Mouse (Mus musculus) kidney, embryonic 16.5 days (tissue): ENCODE data around the gene Slc26a5. TPM values are rescaled to one million over a fixed set of nuclear protein-coding genes. Genes with fewer than 3 reads are reported as not detected.

ENCODE experiments used
- ATAC-seq: fragments of 200-750 bp; cut with Nextera tagmentation; 2 replicates; pipeline ENCODE4 v1.8.0; 2017; ENCODE audit warnings: moderate TSS enrichment; ENCODE audit not compliant: low FRiP score, low TSS enrichment
- H3K27ac ChIP-seq: fragments of 300-500 bp; sonication (generic); 2 replicates; pipeline ENCODE4 v1.5.1; 2014; ENCODE audit warnings: low read length
- H3K27me3 ChIP-seq: fragments of 300-500 bp; sonication (generic); 2 replicates; pipeline ENCODE4 v1.6.1; 2014; ENCODE audit warnings: low read length, control low read depth, mixed read lengths; ENCODE audit not compliant: insufficient read depth
- H3K36me3 ChIP-seq: fragments of 300-500 bp; sonication (generic); 2 replicates; pipeline ENCODE4 v1.6.1; 2014; ENCODE audit warnings: low read length, control low read depth, mixed read lengths; ENCODE audit not compliant: insufficient read depth
- H3K4me1 ChIP-seq: fragments of 300-500 bp; sonication (generic); 2 replicates; pipeline ENCODE4 v1.6.1; 2014; ENCODE audit warnings: low read length, control low read depth, mixed read lengths; ENCODE audit not compliant: insufficient read depth
- H3K4me2 ChIP-seq: fragments of 300-500 bp; sonication (generic); replicated peaks from 2 replicates; pipeline ENCODE4 v1.6.1; 2014; ENCODE audit warnings: low read depth, low read length
- H3K4me3 ChIP-seq: fragments of 300-500 bp; sonication (generic); 2 replicates; pipeline ENCODE4 v1.5.1; 2014; ENCODE audit warnings: mild to moderate bottlenecking, low read length
- H3K9ac ChIP-seq: fragments of 300-500 bp; sonication (generic); replicated peaks from 2 replicates; pipeline ENCODE4 v1.6.1; 2014; ENCODE audit warnings: low read length
- H3K9me3 ChIP-seq: fragments of 300-500 bp; sonication (generic); 2 replicates; pipeline ENCODE4 v1.6.1; 2016; ENCODE audit warnings: low read length, control low read depth
- WGBS: fragments of 180-500 bp; shearing (Covaris S2); extraction: QIAGEN DNeasy Blood & Tissue Kit; methylation state at CpG from one replicate; pipeline ENCODE4 v1.1.7; 2014; 5-methylcytosine and 5-hydroxymethylcytosine counted together
- polyA plus RNA-seq: library from polyadenylated mRNA; unstranded; fragments of >200 nt; fragmentation: Nextera tagmentation; extraction: Ambion mirVana; gene quantifications from 2 replicates; pipeline ENCODE4 v1.2.1, GENCODE M21; 2015

Slc26a5 gene
- polyA plus RNA-seq, 1 experiment from 2014 or later: not detected

DNA sequence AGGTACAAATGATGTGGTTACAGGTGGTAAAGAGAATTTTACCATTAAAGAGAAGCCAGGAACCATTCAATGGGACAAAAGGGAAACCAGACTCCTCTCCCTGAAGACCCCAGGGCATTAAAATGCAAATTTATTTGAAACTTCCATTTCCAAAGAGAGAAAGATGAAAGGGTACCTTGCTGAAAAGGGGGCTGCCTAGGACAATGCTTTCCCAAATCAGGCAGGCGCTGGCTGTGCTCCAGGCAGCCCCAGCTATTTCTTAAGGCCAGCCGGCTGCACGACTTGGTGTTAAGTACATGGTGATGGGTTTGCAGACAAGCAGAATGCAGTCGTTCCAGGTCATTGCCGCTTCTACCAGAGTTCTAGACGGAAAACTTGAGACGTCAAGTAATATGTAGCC lies 39.0 kb downstream of the Slc26a5 start:
- no peaks in the 10 kb centered on the region for H3K27me3 ChIP-seq
- H3K9ac ChIP-seq: no peak overlapping the region
- WGBS: 31% methylated on average over 7 of the region's 7 CpGs
- H3K4me3 ChIP-seq: no peak overlapping the region
- no peak for ATAC-seq
- no peaks in the 10 kb centered on the region for H3K36me3 ChIP-seq
- no peak overlapping the region for H3K4me2 ChIP-seq
- H3K27ac ChIP-seq: no peak overlapping the region
- H3K4me1 ChIP-seq: no peaks in the 10 kb centered on the region
- no peaks in the 10 kb centered on the region for H3K9me3 ChIP-seq

DNA sequence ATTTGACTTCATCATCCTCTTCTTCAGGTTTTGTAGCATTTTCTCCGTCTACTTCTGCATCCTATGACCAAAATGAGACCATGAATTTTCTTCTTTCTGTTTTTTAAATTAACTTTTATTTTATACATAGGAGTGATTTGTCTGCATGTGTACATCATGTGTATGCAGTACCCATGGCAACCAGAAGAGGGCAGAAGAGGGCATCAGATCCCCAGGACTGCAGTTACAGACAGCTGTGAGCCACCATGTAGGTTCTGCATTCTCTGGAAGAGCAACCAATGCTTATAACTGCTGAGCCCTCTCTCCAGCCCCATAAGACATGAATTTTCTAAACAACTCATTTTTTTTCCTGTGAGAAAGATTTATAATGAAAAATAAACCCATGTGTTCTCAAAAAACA lies 51.4 kb downstream of the Slc26a5 start:
- Histone ChIP-seq H3K4me1 (no peaks in the 10 kb centered on the region), H3K36me3 (no peaks in the 10 kb centered on the region), H3K4me2 (no peak overlapping the region), H3K9me3 (no peaks in the 10 kb centered on the region), H3K27me3 (no peaks in the 10 kb centered on the region), H3K27ac (no peak overlapping the region), H3K9ac (no peak overlapping the region), H3K4me3 (no peak overlapping the region)
- WGBS: 53% methylated on average over 1 of the region's 1 CpGs
- no peak for ATAC-seq

DNA sequence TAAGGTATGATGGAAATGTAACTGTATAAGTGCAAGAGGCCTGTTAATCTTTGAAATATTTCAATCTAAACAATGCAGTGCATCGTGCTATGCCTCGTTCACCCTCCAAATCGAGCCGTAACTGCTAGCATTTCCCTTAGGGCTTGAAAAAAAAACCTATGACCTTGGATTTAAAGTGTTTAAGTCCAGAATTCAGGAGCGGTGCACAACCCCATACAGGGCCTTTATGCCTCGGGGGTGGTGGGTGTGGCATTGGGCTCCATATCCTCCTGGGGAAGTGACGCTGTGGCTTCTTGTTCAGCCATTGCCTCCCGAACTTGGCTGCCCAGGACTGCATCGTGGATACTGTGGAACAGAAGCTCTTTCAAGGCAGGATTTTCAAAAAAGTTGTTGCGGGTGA lies 54.5 kb downstream of the Slc26a5 start:
- Histone ChIP-seq H3K9me3 (no peaks in the 10 kb centered on the region), H3K4me3 (no peak overlapping the region), H3K9ac (no peak overlapping the region), H3K27me3 (no peaks in the 10 kb centered on the region), H3K27ac (no peak overlapping the region), H3K36me3 (no peaks in the 10 kb centered on the region), H3K4me2 (no peak overlapping the region), H3K4me1 (no peaks in the 10 kb centered on the region)
- 79% methylated on average over 10 of the region's 10 CpGs for WGBS
- no peak for ATAC-seq

DNA sequence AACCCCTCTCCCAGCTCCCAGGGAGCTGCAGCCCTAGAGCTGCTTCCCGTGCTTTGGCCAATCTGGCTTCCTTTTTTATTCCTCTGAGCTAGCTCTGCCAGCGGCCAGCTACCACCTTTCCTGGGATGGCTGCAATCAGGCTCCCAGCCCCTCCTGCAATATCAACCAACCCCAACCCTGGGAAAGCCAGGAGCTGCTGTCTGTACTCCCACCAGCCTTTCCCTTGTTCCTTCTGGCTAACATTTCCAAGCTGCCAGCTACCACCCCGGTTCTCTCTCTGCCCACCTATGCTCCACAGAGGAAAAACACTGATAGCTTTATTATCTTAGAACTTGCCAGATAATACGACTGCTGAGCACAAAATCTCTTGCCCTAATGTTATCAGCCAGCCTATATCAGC lies 60.6 kb downstream of the Slc26a5 start:
- no peaks in the 10 kb centered on the region for H3K27me3 ChIP-seq
- no peak overlapping the region for H3K27ac ChIP-seq
- H3K4me1 ChIP-seq: no peaks in the 10 kb centered on the region
- whole genome bisulfite sequencing: 81% methylated on average over 4 of the region's 4 CpGs
- ATAC-seq: no peak
- H3K4me3 ChIP-seq: no peak overlapping the region
- peaks cover 38% of the 10 kb centered on the region for H3K36me3 ChIP-seq
- H3K9ac ChIP-seq: no peak overlapping the region
- H3K4me2 ChIP-seq: no peak overlapping the region
- no peaks in the 10 kb centered on the region for H3K9me3 ChIP-seq

DNA sequence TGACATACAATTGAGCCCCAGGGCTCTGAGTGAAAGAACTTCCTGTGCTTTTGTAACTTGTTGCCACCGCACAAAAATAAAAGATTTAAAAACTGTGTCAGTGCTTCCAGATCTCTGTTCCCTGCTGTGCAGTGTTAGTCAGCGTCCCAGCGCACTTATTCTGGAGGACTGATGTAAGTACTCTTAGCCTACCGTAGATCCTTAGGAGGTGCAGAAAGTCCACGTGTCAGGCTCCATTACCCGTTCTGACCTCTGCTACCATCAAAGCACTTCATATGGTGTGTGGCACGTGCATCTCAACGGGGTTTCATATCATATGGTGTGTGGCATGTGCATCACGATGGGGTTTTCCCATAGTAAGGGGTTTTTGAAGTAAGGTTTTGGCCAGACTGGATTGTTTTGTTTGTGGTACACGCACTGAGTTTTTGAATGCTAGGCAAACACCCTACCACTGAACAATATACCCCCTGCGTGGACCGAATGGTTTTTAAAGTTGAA lies 61.7 kb downstream of the Slc26a5 start:
- no peak for ATAC-seq
- WGBS: 93% methylated on average over 12 of the region's 12 CpGs
- no peak overlapping the region for H3K27ac ChIP-seq
- no peak overlapping the region for H3K4me3 ChIP-seq
- no peaks in the 10 kb centered on the region for H3K9me3 ChIP-seq
- H3K4me1 ChIP-seq: no peaks in the 10 kb centered on the region
- no peaks in the 10 kb centered on the region for H3K27me3 ChIP-seq
- H3K36me3 ChIP-seq: peaks cover 47% of the 10 kb centered on the region
- no peak overlapping the region for H3K4me2 ChIP-seq
- no peak overlapping the region for H3K9ac ChIP-seq

DNA sequence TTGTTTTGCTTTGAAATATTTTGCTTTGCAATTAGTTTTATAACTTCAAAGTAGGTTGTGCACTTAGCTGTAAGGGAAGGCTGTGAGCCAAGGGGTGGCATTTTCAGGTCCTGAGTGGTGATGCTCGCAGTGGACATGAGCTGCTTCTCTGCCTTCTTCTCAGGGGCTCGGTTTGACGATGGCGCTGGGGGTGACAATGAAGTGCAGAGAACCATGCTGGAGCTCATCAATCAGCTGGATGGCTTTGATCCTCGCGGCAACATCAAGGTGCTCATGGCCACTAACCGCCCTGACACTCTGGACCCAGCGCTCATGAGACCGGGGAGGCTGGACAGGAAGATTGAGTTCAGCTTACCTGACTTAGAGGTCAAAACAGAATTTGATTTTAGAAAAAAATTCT lies 62.5 kb downstream of the Slc26a5 start:
- WGBS: 70% methylated on average over 9 of the region's 9 CpGs
- H3K36me3 ChIP-seq: peaks cover 51% of the 10 kb centered on the region

DNA sequence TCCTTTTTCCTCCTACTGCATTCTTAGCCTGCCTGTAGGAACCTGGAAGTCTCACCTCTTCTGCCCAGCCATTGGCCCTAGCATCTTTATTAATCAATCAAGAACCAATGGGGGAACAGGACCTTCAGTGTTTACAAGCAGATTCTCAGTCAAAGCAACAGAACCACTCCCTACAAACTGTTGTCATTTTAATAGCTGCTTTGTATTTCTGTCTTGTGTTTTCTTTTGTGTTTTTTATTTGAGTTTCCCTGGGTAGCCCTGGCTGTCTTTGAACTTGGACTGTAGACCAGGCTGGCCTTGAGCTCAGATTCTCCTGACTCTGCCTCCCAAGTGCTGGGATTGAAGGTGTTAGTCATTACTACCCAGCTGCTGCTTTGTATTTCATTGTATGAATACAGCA lies 73.2 kb downstream of the Slc26a5 start:
- no peak overlapping the region for H3K9ac ChIP-seq
- H3K27me3 ChIP-seq: no peaks in the 10 kb centered on the region
- H3K4me3 ChIP-seq: no peak overlapping the region
- H3K4me2 ChIP-seq: no peak overlapping the region
- no peaks in the 10 kb centered on the region for H3K9me3 ChIP-seq
- H3K36me3 ChIP-seq: peaks cover 25% of the 10 kb centered on the region
- H3K4me1 ChIP-seq: peaks cover 14% of the 10 kb centered on the region
- no peak for ATAC-seq
- no peak overlapping the region for H3K27ac ChIP-seq

More for the DNA sequence above, 62.5 kb downstream of the Slc26a5 start:
- Histone ChIP-seq H3K9ac (no peak overlapping the region), H3K4me2 (no peak overlapping the region), H3K27ac (no peak overlapping the region), H3K4me3 (no peak overlapping the region), H3K9me3 (no peaks in the 10 kb centered on the region), H3K27me3 (no peaks in the 10 kb centered on the region), H3K4me1 (no peaks in the 10 kb centered on the region)
- no peak for ATAC-seq

DNA sequence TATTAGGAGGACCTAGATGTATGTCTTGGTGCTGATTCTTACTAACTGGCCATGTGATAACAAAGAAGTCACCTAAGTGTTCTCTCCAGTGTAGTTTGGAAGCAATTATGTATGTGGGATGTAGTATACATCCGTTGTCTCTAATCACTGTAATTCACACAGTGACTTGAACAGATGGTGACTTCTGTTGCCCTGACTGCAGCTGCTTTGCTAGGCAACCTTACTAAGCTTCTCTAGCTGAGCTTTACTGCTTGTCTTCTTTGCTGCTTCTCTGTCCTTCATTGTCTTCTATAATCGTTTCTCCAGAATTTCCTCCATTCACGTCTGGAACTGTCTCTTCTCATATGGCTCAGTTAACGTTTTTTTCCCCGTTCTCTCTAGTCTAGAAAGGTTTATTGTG lies 76.3 kb downstream of the Slc26a5 start:
- no peak overlapping the region for H3K4me2 ChIP-seq
- peaks cover 21% of the 10 kb centered on the region for H3K4me1 ChIP-seq
- no peak overlapping the region for H3K9ac ChIP-seq
- no peak overlapping the region for H3K27ac ChIP-seq
- no peaks in the 10 kb centered on the region for H3K27me3 ChIP-seq
- ATAC-seq: no peak
- 0 out of 2 replicates have a peak, but pooled peaks cover 10% of the 10 kb centered on the region for H3K36me3 ChIP-seq
- H3K9me3 ChIP-seq: no peaks in the 10 kb centered on the region
- whole genome bisulfite sequencing: 50% methylated on average over 5 of the region's 5 CpGs
- no peak overlapping the region for H3K4me3 ChIP-seq

DNA sequence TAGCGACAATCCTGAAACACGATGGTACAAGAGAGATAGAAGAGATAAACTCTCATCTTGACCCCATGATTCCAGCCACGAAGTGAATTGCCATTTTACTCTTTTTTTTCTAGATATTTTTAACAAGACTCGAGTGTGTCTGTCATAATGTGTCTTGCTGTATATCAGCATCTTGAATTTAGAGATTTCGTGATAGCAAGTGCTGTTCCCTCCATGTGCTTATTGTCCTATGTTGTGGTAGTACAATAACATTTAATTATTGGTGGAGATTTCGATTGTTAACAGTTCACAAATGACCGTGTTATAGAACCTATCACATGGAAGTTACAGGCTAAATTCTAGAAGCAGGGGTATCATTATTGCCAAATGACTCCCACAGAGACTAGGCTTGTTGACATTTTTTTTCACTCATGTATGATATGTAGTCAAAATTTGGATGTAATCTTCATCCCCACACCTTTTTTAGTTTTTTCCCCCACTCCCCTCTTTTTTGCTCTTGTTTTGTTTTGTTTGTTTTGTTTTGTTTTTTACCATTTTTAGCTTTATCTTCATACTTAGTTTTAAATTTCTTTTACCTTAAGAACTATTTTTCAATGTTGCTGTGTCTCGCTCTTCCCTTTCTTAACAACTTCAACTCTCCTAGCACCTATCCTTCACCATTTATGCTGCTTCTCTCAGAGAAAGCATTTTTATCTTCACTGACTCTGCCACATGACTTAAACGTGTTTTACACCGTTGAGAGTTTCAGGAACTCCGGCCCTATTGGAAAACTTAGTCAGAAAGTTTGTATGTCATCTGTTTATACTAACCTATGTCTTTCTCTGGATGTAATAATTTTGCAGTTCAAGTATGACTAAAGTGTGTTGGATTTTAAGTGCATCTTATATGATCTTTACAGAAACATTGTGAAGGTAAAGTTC lies 78.0 kb downstream of the Slc26a5 start:
- H3K9ac ChIP-seq: peak overlapping the region; percentile 96
- peaks cover 14% of the 10 kb centered on the region for H3K36me3 ChIP-seq
- no peaks in the 10 kb centered on the region for H3K27me3 ChIP-seq
- no peak for ATAC-seq
- peaks cover 21% of the 10 kb centered on the region for H3K4me1 ChIP-seq
- peak overlapping the region; percentile 77; the same call in 1 of the 2 replicates for H3K27ac ChIP-seq
- H3K9me3 ChIP-seq: no peaks in the 10 kb centered on the region
- 35% methylated on average over 11 of the region's 11 CpGs for WGBS
- peak overlapping the region; percentile 76 for H3K4me2 ChIP-seq
- peak overlapping the region; percentile 97 for H3K4me3 ChIP-seq
